ENCODE assay signal across 15 mouse cellular contexts in the genomic region with DNA sequence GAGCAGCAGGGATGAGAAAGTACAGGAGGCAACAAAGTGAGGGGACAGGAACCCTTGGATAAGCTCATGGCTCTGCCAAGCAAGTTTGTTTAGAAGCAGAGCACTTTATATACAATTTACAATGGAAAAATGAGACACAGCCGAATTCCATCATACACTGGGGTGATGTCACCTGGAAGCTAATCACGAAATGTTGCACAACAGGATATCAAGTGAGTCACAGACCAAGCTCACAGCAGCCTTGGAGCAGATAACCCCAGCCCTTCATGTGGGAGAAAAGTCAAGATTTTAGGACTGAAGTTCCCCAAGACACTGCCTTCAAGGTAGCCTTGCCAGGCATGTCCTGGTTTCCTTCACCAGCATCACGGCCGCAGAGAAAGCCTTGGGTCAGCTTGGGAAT. TPM values are rescaled to one million over a fixed set of nuclear protein-coding genes. Genes with fewer than 3 reads are reported as not detected.
DNase-seq lines count a peak whose midpoint lies in the region; ATAC-seq and TF ChIP-seq lines count a peak whose summit lies in the region.
"Had no signal": no experiment of that assay in that cellular context is flagged by ENCODE, and none has a peak within 500 bp of the region (broad histone marks: within the 10 kb centered on the region; RNA-seq: fewer than 3 reads in every experiment).

No protein-coding gene starts in this region.

- no peak for TF ChIP-seq CTCF in intestine, postnatal 0 days (IDR thresholded peaks at IDR 0.05; ENCODE audit: low read depth)

- no peak overlapping the region; the same call in 1 of the 2 replicates for H3K9ac ChIP-seq in intestine, postnatal 0 days (ENCODE audit: low read depth, low read length)
- H3K9ac ChIP-seq: embryonic facial prominence, embryonic 12.5 days; forebrain, embryonic 15.5 days had no signal

- no peaks in the 10 kb centered on the region for H3K9me3 ChIP-seq in intestine, postnatal 0 days (ENCODE audit: control insufficient read depth)
- H3K9me3 ChIP-seq: embryonic facial prominence, embryonic 12.5 days; forebrain, embryonic 15.5 days; megakaryocyte, embryonic 14.5 days had no signal

- H3K27me3 ChIP-seq in intestine, postnatal 0 days (replicated peaks; ENCODE audit: control insufficient read depth, insufficient read depth, low read length): no peaks in the 10 kb centered on the region
- H3K27me3 ChIP-seq: embryonic facial prominence, embryonic 12.5 days; forebrain, embryonic 15.5 days had no signal

- peaks cover 16% of the 10 kb centered on the region; the same call in 1 of the 2 replicates for H3K4me1 ChIP-seq in intestine, postnatal 0 days (replicated peaks; ENCODE audit: control insufficient read depth, insufficient read depth, low read length)

- 45% methylated on average over 4 of the region's 4 CpGs for WGBS in intestine, postnatal 0 days

- intact Hi-C loops in left cerebral cortex, postnatal 14 days (cut with DNase I): no loop called here

- peaks cover 4% of the 10 kb centered on the region; the same call in 1 of the 2 replicates for H3K36me3 ChIP-seq in intestine, postnatal 0 days (ENCODE audit: control insufficient read depth, insufficient read depth)
- H3K36me3 ChIP-seq: forebrain, embryonic 15.5 days had no signal

- H3K27ac ChIP-seq in intestine, postnatal 0 days (ENCODE audit: low read depth, low read length): peak overlapping the region; percentile 46; the same call in 1 of the 2 replicates
- H3K27ac ChIP-seq: embryonic facial prominence, embryonic 12.5 days; forebrain, embryonic 15.5 days had no signal

- peak; percentile 60 for DNase-seq in gastrocnemius, adult 18-20 months (ENCODE audit: low spot score)
- no peak for DNase-seq in gastrocnemius, adult 8-10 months (ENCODE audit: low spot score in 2 of 2)
- peak; percentile 89 for DNase-seq in 416B (ENCODE audit: low read depth)
- peak; percentile 46 for DNase-seq in fibroblast of lung, adult 2 months (ENCODE audit: low read depth)
- no peak for DNase-seq in neural tube, embryonic 10.5 days (ENCODE audit: extremely low spot score, low spot score)
- no peak for DNase-seq in right cerebral cortex, postnatal 10 days (ENCODE audit: low spot score in 2 of 2)
- no peak for DNase-seq in left cerebral cortex, postnatal 14 days (ENCODE audit: low spot score in 2 of 2)
- DNase-seq: cerebellum, adult 9-10 months; liver; retina, postnatal 1 day; thymus, postnatal 4 days had no signal

- ATAC-seq in intestine, postnatal 0 days: peak; percentile 32; the same call in 1 of the 2 replicates
- ATAC-seq: forebrain, embryonic 15.5 days had no signal

- H3K4me3 ChIP-seq in intestine, postnatal 0 days (ENCODE audit: low read depth, low read length): no peak overlapping the region
- H3K4me3 ChIP-seq: embryonic facial prominence, embryonic 12.5 days; forebrain, embryonic 15.5 days; megakaryocyte, embryonic 14.5 days had no signal

- no peak overlapping the region for H3K4me2 ChIP-seq in intestine, postnatal 0 days (replicated peaks; ENCODE audit: low read depth)
- H3K4me2 ChIP-seq: embryonic facial prominence, embryonic 12.5 days; forebrain, embryonic 15.5 days had no signal

RNA-seq across cellular contexts. Expression of a gene that starts 22.7 kb away (rescaled TPM):
- total RNA-seq in gastrocnemius, adult 18-20 months (2021): 10 to 100 TPM; 24.9 to 25.3 TPM
- 10 to 100 TPM; 22.9 to 33.6 (median 27.0) TPM for total RNA-seq in gastrocnemius, adult 8-10 months (2022)
- polyA plus RNA-seq in intestine, postnatal 0 days (2015; fragmentation: Nextera tagmentation; extraction: Ambion mirVana): 23.3 and 24.3 TPM in 2 replicates
- 10 to 100 TPM; 43.9 to 45.9 TPM for total RNA-seq in left cerebral cortex, postnatal 14 days (2021)

Comparison
In these comparisons a context has a peak if more than half of its experiments do, and no peak if none do; other contexts are left out.
1. DNase-seq: peak in gastrocnemius, adult 18-20 months (single experiment), 416B (single experiment) and fibroblast of lung, adult 2 months (single experiment); none in gastrocnemius, adult 8-10 months (0 of 2), neural tube, embryonic 10.5 days (single experiment), right cerebral cortex, postnatal 10 days (0 of 2) and left cerebral cortex, postnatal 14 days (0 of 2).